Mouse (Mus musculus): ENCODE measurements at regions not wholly inside any gene's neighbourhood (a gene's known extent, or its start where the extent isn't known, plus 50 kb on each side); places are given as distances from the start of the nearest gene placed in this dataset.

- Histone ChIP-seq H3K4me3 (ENCODE audit: low read depth, low read length) (no peak overlapping the region), H3K27me3 (ENCODE audit: insufficient read depth, low read length) (no peaks in the 10 kb centered on the region), H3K4me1 (ENCODE audit: insufficient read depth, low read depth, low read length) (no peaks in the 10 kb centered on the region), H3K36me3 (replicated peaks) (no peaks in the 10 kb centered on the region), H3K9me3 (replicated peaks) (peaks cover 54% of the 10 kb centered on the region)
- TF ChIP-seq POLR2AphosphoS5 (IDR thresholded peaks at IDR 0.05; ENCODE audit: insufficient replicate concordance, low read depth, low read length), result no peak
- no peak for TF ChIP-seq CTCF (IDR thresholded peaks at IDR 0.05; ENCODE audit: low read depth, low read length)
- no peak for TF ChIP-seq GATA1 (IDR thresholded peaks at IDR 0.05; ENCODE audit: borderline replicate concordance, low read length)
- TF ChIP-seq TAL1 (conservative IDR thresholded peaks at IDR 0.05; ENCODE audit: low read depth, low read length), result no peak
- TF ChIP-seq GATA2 (IDR thresholded peaks at IDR 0.05; ENCODE audit: borderline replicate concordance, low read depth, low read length), result no peak
- ATAC-seq (ENCODE audit: extremely low read depth, insufficient number of reproducible peaks, low FRiP score, poor library complexity, severe bottlenecking) (no peak), DNase-seq (ENCODE audit: low spot score) (no peak)
Measured at GRCm38 (mm10) chr1:168046749-168047148, 357.7 kb downstream of the Lmx1a start.

- DNase-seq (ENCODE audit: low spot score) (no peak), ATAC-seq (ENCODE audit: extremely low read depth, insufficient number of reproducible peaks, low FRiP score, poor library complexity, severe bottlenecking) (no peak)
- H3K4me3 ChIP-seq (ENCODE audit: low read depth, low read length), result no peak overlapping the region
- TF ChIP-seq TAL1 (conservative IDR thresholded peaks at IDR 0.05; ENCODE audit: low read depth, low read length), result no peak
- TF ChIP-seq CTCF (IDR thresholded peaks at IDR 0.05; ENCODE audit: low read depth, low read length), result no peak
- TF ChIP-seq GATA2 (IDR thresholded peaks at IDR 0.05; ENCODE audit: borderline replicate concordance, low read depth, low read length), result no peak
- TF ChIP-seq GATA1 (IDR thresholded peaks at IDR 0.05; ENCODE audit: borderline replicate concordance, low read length), result no peak
- TF ChIP-seq POLR2AphosphoS5 (IDR thresholded peaks at IDR 0.05; ENCODE audit: insufficient replicate concordance, low read depth, low read length), result no peak
- peaks cover 41% of the 10 kb centered on the region for H3K9me3 ChIP-seq (replicated peaks)
- H3K27me3 ChIP-seq (ENCODE audit: insufficient read depth, low read length), result no peaks in the 10 kb centered on the region
- no peaks in the 10 kb centered on the region for H3K4me1 ChIP-seq (ENCODE audit: insufficient read depth, low read depth, low read length)
- H3K36me3 ChIP-seq (replicated peaks), result no peaks in the 10 kb centered on the region
Measured at GRCm38 (mm10) chr1:168049965-168050364, 360.9 kb downstream of the Lmx1a start.

DNA sequence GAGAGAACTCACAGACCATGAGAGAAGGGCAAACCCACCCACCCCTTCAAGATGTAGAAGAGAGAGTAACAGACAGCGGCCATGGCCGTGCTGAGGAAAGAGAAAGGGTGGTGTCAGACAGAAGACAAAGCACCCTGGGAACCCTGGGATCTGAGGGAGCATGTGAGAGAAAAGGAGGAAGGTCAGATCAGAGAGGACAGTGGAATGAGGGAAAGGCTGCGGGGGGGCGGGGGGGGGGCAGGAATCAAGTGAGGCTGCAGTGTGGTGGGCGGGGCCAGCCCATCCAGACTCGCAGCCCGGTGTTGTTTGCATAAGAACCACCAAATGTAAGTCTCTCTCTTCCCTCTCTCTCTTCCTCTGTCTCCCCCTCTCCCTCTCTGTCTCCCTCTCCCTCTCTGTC, 367.4 kb downstream of the Lmx1a start:
- Histone ChIP-seq H3K36me3 (replicated peaks) (no peaks in the 10 kb centered on the region), H3K4me3 (ENCODE audit: low read depth, low read length) (no peak overlapping the region), H3K27me3 (ENCODE audit: insufficient read depth, low read length) (no peaks in the 10 kb centered on the region), H3K9me3 (replicated peaks) (peaks cover 24% of the 10 kb centered on the region), H3K4me1 (ENCODE audit: insufficient read depth, low read depth, low read length) (no peaks in the 10 kb centered on the region)
- ATAC-seq (ENCODE audit: extremely low read depth, insufficient number of reproducible peaks, low FRiP score, poor library complexity, severe bottlenecking) (no peak), DNase-seq (ENCODE audit: low spot score) (no peak)
- TF ChIP-seq POLR2AphosphoS5 (IDR thresholded peaks at IDR 0.05; ENCODE audit: insufficient replicate concordance, low read depth, low read length) (no peak), GATA1 (IDR thresholded peaks at IDR 0.05; ENCODE audit: borderline replicate concordance, low read length) (no peak), CTCF (IDR thresholded peaks at IDR 0.05; ENCODE audit: low read depth, low read length) (no peak), GATA2 (IDR thresholded peaks at IDR 0.05; ENCODE audit: borderline replicate concordance, low read depth, low read length) (no peak), TAL1 (conservative IDR thresholded peaks at IDR 0.05; ENCODE audit: low read depth, low read length) (no peak)

- Histone ChIP-seq H3K4me1 (ENCODE audit: insufficient read depth, low read depth, low read length) (no peaks in the 10 kb centered on the region), H3K9me3 (replicated peaks) (peaks cover 21% of the 10 kb centered on the region), H3K36me3 (replicated peaks) (no peaks in the 10 kb centered on the region), H3K4me3 (ENCODE audit: low read depth, low read length) (no peak overlapping the region), H3K27me3 (ENCODE audit: insufficient read depth, low read length) (no peaks in the 10 kb centered on the region)
- ATAC-seq (ENCODE audit: extremely low read depth, insufficient number of reproducible peaks, low FRiP score, poor library complexity, severe bottlenecking) (no peak), DNase-seq (ENCODE audit: low spot score) (no peak)
- TF ChIP-seq GATA1 (IDR thresholded peaks at IDR 0.05; ENCODE audit: borderline replicate concordance, low read length) (no peak), POLR2AphosphoS5 (IDR thresholded peaks at IDR 0.05; ENCODE audit: insufficient replicate concordance, low read depth, low read length) (no peak), GATA2 (IDR thresholded peaks at IDR 0.05; ENCODE audit: borderline replicate concordance, low read depth, low read length) (no peak), TAL1 (conservative IDR thresholded peaks at IDR 0.05; ENCODE audit: low read depth, low read length) (no peak), CTCF (IDR thresholded peaks at IDR 0.05; ENCODE audit: low read depth, low read length) (no peak)
Measured at GRCm38 (mm10) chr1:168057479-168057878, 368.4 kb downstream of the Lmx1a start.

DNA sequence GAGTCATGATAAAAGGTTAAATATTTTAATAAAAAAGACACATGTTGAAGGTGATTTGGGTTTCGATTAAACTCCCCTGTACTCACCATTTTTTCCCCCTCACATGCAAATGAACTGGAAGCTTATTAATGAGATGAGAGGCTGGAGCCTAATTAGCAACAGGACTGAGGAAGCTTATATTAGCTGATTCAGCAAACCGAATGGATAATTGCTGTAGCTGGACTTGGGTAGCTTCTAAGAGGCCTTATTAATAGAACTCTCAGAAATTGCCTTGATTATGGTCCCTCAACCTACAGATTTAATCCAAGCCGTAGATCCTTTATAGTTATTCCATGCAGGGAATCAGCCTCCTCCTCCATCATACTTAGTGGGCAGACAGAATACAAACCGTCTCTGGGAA, 369.7 kb downstream of the Lmx1a start:
- DNase-seq (ENCODE audit: low spot score), result no peak
- no peak for ATAC-seq (ENCODE audit: extremely low read depth, insufficient number of reproducible peaks, low FRiP score, poor library complexity, severe bottlenecking)

GRCm38 (mm10) chr1:168064065-168064664, 367.9 kb downstream of the Pbx1 start:
- Histone ChIP-seq H3K36me3 (replicated peaks) (no peaks in the 10 kb centered on the region), H3K4me1 (ENCODE audit: insufficient read depth, low read depth, low read length) (no peaks in the 10 kb centered on the region), H3K9me3 (replicated peaks) (peaks cover 24% of the 10 kb centered on the region), H3K4me3 (ENCODE audit: low read depth, low read length) (no peak overlapping the region), H3K27me3 (ENCODE audit: insufficient read depth, low read length) (no peaks in the 10 kb centered on the region)
- no peak for DNase-seq (ENCODE audit: low spot score)
- ATAC-seq (ENCODE audit: extremely low read depth, insufficient number of reproducible peaks, low FRiP score, poor library complexity, severe bottlenecking), result no peak
- TF ChIP-seq TAL1 (conservative IDR thresholded peaks at IDR 0.05; ENCODE audit: low read depth, low read length), result no peak
- no peak for TF ChIP-seq GATA2 (IDR thresholded peaks at IDR 0.05; ENCODE audit: borderline replicate concordance, low read depth, low read length)
- no peak for TF ChIP-seq CTCF (IDR thresholded peaks at IDR 0.05; ENCODE audit: low read depth, low read length)
- no peak for TF ChIP-seq GATA1 (IDR thresholded peaks at IDR 0.05; ENCODE audit: borderline replicate concordance, low read length)
- TF ChIP-seq POLR2AphosphoS5 (IDR thresholded peaks at IDR 0.05; ENCODE audit: insufficient replicate concordance, low read depth, low read length), result no peak

More for the DNA sequence above, 369.7 kb downstream of the Lmx1a start:
- H3K27me3 ChIP-seq (ENCODE audit: insufficient read depth, low read length), result no peaks in the 10 kb centered on the region
- H3K4me3 ChIP-seq (ENCODE audit: low read depth, low read length), result no peak overlapping the region
- peaks cover 17% of the 10 kb centered on the region for H3K9me3 ChIP-seq (replicated peaks)
- H3K36me3 ChIP-seq (replicated peaks), result no peaks in the 10 kb centered on the region
- H3K4me1 ChIP-seq (ENCODE audit: insufficient read depth, low read depth, low read length), result no peaks in the 10 kb centered on the region
- no peak for TF ChIP-seq TAL1 (conservative IDR thresholded peaks at IDR 0.05; ENCODE audit: low read depth, low read length)
